Mouse (Mus musculus): ENCODE results near the gene Grid2. TPM values are rescaled to one million over a fixed set of nuclear protein-coding genes. Genes with fewer than 3 reads are reported as not detected.

Grid2 gene
- polyA plus RNA-seq (2016; fragmentation: Nextera tagmentation; extraction: Ambion mirVana) = 5.5 TPM in 2 replicates

DNA sequence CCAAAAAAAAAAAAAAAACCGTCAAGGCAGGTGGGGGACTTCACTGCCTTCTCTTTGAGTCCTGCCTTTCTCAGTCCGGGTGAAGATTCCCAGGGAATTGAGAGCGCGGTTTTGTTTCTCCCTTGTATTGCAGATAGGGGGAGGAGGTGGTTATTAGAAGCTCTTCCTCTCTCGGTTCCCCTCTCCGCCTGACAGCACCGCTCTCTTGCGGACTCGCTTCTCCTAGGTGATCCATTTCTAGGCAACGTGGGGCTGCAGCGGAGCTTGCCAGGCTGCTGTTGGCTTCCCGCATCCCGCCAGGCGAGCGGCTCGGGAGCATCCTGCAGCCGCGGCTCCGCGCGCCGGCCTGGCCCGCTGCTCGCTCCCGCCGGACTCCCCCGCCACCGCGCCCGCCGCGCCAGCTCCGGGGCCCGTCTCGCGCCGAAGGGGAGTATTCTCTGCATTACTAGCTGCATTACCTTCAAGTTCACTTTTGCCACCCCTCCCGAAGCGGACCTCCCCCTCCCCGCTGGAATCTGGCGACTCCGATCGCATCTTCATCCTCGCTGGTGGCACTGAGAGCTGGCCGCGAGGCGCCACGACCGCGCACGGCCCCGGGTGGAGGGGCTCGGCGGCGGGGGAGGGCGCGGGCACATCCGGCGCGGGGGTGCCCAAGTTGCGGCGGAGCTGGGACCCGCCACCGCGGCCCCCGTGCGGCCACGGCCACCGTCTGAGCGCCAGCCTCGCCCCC lies at the start of gene Grid2:
Gene Grid2, plus strand, starts transcription at position 51 of the 730 bp plus-strand sequence.
- Histone ChIP-seq H3K4me3 (peak within 1 kb of the TSS; percentile 78), H3K4me2 (replicated peaks) (peak within 1 kb of the TSS; percentile 88), H3K36me3 (no peaks in the 10 kb centered on the region), H3K9me3 (no peaks in the 10 kb centered on the region), H3K27me3 (peaks cover 8% of the 10 kb centered on the region; the same call in 1 of the 2 replicates), H3K27ac (replicated peaks) (peak within 1 kb of the TSS; percentile 85), H3K9ac (replicated peaks) (peak within 1 kb of the TSS; percentile 73), H3K4me1 (peaks cover 9% of the 10 kb centered on the region; the same call in 1 of the 2 replicates)
- peak; percentile 71 for ATAC-seq (ENCODE audit: low FRiP score, low read depth)
- WGBS = under 1% methylated on average over 71 of the region's 71 CpGs

DNA sequence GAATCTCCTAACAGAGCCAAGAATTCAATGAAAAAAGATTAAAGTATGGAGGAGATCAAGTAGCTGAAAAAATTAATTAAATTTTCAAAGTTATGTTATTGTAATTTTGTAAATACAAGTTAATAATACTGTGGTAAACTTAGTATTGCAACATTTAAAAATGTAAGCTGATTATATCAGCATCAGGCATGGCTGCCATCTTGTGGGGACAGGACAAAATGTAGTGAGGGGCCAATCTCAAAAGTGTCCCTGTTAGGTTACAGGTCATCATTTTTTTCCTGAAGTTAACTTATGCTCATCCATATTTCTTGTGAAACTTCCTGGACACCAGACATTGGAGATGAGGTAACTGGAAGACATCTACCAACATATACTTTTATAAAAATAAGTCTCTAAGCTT lies 4.9 kb upstream of the Grid2 start:
- no peaks in the 10 kb centered on the region for H3K9me3 ChIP-seq
- no peaks in the 10 kb centered on the region for H3K4me1 ChIP-seq
- ATAC-seq (ENCODE audit: low FRiP score, low read depth) = no peak
- no peak overlapping the region for H3K4me3 ChIP-seq
- H3K9ac ChIP-seq (replicated peaks) = no peak overlapping the region
- H3K4me2 ChIP-seq (replicated peaks) = no peak overlapping the region
- peaks cover 8% of the 10 kb centered on the region; the same call in 1 of the 2 replicates for H3K27me3 ChIP-seq
- H3K36me3 ChIP-seq = no peaks in the 10 kb centered on the region
- no peak overlapping the region for H3K27ac ChIP-seq (replicated peaks)

DNA sequence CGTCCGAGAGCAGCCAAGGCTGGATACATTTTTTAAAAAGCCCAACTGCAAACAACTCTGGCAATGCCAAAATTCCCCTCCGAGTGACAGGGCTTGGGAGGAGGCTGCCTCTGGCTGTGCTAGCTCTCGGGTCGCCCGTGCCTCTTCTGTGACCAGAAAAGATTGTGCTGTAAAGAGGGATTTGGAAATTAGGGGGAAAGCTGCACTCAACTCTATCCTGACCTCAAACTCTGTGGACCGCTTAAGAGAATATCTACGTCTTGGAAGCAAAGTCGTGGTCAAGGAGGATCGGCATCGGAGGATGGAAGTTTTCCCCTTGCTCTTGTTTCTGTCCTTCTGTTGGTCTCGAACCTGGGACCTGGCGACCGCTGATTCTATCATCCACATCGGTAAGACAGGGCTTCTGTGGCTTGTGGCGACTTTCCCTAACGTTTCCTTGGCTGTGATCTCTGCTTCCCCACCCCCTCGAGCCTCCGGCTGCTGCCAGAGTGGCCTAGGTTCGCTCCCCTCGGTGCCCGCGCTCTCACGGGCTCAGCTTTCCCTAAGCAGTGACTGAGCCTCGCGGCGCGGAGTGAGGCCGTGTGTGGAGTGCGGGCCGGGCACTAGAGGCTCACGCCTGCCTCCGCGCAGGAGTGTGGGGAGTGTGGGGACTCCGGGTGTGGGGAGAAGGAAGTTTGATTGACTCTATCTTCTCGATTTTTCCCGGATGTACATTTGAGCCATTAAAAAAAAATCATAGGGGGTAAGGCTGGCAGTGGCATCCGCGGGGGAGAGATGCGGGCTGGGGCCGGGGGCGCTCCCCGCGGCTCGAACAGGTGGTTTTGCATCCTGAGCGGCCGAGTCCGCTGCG lies 1.1 kb downstream of the Grid2 start:
- Histone ChIP-seq H3K9ac (replicated peaks) (peak overlapping the region; percentile 73), H3K27ac (replicated peaks) (peak overlapping the region; percentile 85), H3K27me3 (peaks cover 8% of the 10 kb centered on the region; the same call in 1 of the 2 replicates), H3K4me2 (replicated peaks) (peak overlapping the region; percentile 88), H3K4me1 (peaks cover 9% of the 10 kb centered on the region; the same call in 1 of the 2 replicates), H3K4me3 (peak overlapping the region; percentile 78), H3K9me3 (no peaks in the 10 kb centered on the region), H3K36me3 (no peaks in the 10 kb centered on the region)
- ATAC-seq (ENCODE audit: low FRiP score, low read depth) = peak; percentile 65
- WGBS = under 1% methylated on average over 48 of the region's 49 CpGs

DNA sequence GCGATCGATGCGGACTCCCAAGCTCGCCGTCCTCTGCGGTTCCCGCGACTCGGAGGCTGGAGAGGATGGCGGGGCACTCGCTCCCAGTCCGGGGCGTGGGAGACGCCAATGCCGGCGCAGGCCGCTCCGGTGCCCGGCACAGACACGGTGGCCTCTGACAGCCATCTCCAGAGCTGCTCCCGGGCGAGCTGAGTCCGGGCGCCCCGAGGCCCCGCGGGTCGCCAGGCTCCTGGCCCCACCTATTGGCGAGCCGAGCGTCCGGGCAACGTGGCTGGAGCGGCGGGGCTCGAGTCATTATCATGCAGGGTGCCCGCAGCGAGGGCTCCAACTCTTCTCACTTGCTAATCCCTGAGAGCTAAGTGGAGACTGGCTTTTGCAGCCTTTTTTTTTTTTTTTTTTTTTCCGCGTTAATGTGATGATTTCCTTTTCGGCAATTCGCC lies 1.8 kb downstream of the Grid2 start:
- peaks cover 9% of the 10 kb centered on the region; the same call in 1 of the 2 replicates for H3K4me1 ChIP-seq
- peak; percentile 70 for ATAC-seq (ENCODE audit: low FRiP score, low read depth)
- H3K9me3 ChIP-seq = no peaks in the 10 kb centered on the region
- peak overlapping the region; percentile 73 for H3K9ac ChIP-seq (replicated peaks)
- peak overlapping the region; percentile 85 for H3K27ac ChIP-seq (replicated peaks)
- peaks cover 8% of the 10 kb centered on the region; the same call in 1 of the 2 replicates for H3K27me3 ChIP-seq
- peak overlapping the region; percentile 88 for H3K4me2 ChIP-seq (replicated peaks)
- H3K36me3 ChIP-seq = no peaks in the 10 kb centered on the region
- peak overlapping the region; percentile 78 for H3K4me3 ChIP-seq
- under 1% methylated on average over 42 of the region's 42 CpGs for WGBS

DNA sequence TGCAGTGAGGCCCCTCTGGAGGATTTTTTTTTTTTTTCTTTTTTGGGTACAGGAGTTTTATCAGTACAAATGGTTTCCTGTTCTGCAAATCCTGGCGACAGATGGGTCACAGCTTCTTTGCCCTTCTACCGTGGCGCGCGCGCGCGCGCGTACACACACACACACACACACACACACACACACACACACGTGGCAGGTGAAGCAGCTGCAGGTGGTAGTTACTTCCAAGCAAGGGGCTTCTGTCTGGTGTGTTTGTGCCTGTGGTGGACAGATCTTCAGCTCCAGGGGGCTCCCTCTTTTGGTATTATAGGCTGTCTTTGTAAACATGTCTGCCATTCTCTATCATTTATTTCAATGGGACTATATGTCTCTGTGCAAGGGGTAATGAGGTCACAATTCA lies 2.2 kb downstream of the Grid2 start:
- WGBS = 2% methylated on average over 6 of the region's 11 CpGs

DNA sequence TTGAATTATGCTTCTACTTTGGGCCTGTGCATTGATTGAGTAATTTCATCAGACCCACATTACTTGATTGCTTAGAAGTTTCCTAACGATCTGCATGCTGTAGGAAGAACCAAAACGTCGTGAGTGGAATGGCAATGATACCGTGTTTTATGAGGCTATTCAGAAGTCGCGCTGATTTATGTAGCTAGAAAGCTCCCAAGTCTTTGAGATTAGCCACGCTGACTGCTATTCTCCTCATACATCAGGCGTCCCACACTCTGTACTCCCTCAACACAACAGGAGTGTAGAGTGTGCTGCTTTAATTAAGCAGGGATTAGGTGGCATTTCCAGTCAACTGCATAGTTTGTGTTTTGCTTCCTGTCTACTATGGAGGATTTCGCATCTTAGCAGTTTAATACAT lies 4.1 kb downstream of the Grid2 start:
- H3K27me3 ChIP-seq = peaks cover 4% of the 10 kb centered on the region; the same call in 1 of the 2 replicates
- H3K27ac ChIP-seq (replicated peaks) = no peak overlapping the region
- peak; percentile 62 for ATAC-seq (ENCODE audit: low FRiP score, low read depth)
- H3K36me3 ChIP-seq = no peaks in the 10 kb centered on the region
- H3K4me3 ChIP-seq = no peak overlapping the region
- no peak overlapping the region for H3K9ac ChIP-seq (replicated peaks)
- WGBS = 28% methylated on average over 9 of the region's 9 CpGs
- peak overlapping the region; percentile 23; the same call in 1 of the 2 replicates for H3K4me2 ChIP-seq (replicated peaks)
- H3K9me3 ChIP-seq = no peaks in the 10 kb centered on the region
- peaks cover 9% of the 10 kb centered on the region; the same call in 1 of the 2 replicates for H3K4me1 ChIP-seq

More for the DNA sequence above, 2.2 kb downstream of the Grid2 start:
- H3K9ac ChIP-seq (replicated peaks) = peak overlapping the region; percentile 44; the same call in 1 of the 2 replicates
- H3K27ac ChIP-seq (replicated peaks) = peak overlapping the region; percentile 67
- peak overlapping the region; percentile 88 for H3K4me2 ChIP-seq (replicated peaks)
- peaks cover 8% of the 10 kb centered on the region; the same call in 1 of the 2 replicates for H3K27me3 ChIP-seq
- H3K36me3 ChIP-seq = no peaks in the 10 kb centered on the region
- H3K4me1 ChIP-seq = peaks cover 9% of the 10 kb centered on the region; the same call in 1 of the 2 replicates
- no peaks in the 10 kb centered on the region for H3K9me3 ChIP-seq
- peak; percentile 11 for ATAC-seq (ENCODE audit: low FRiP score, low read depth)
- peak overlapping the region; percentile 78 for H3K4me3 ChIP-seq

DNA sequence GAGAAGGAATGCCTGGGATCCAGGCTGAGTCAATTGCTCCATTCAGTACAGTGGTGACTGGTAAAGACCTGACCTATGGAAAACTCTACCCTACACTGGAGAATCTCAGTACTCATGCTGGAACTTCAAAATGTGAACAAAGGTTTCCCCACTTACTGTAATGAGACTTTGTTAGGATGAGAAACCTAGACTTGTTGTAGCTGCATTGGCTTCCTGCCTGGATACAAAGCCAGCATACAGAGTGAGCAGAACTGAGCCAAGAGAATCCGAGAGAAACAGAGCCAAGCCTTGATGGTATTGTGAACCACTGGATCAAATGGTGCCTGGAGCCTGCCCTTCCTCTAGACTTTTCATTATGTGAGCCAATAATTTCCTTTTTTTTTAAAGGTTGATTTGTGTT lies 28.7 kb downstream of the Grid2 start:
- H3K36me3 ChIP-seq = no peaks in the 10 kb centered on the region
- H3K27me3 ChIP-seq = no peaks in the 10 kb centered on the region
- 91% methylated on average over 1 of the region's 1 CpGs for WGBS
- no peak overlapping the region for H3K27ac ChIP-seq (replicated peaks)
- H3K9ac ChIP-seq (replicated peaks) = no peak overlapping the region
- no peak for ATAC-seq (ENCODE audit: low FRiP score, low read depth)
- no peaks in the 10 kb centered on the region for H3K9me3 ChIP-seq
- no peaks in the 10 kb centered on the region for H3K4me1 ChIP-seq
- H3K4me3 ChIP-seq = no peak overlapping the region
- H3K4me2 ChIP-seq (replicated peaks) = no peak overlapping the region

DNA sequence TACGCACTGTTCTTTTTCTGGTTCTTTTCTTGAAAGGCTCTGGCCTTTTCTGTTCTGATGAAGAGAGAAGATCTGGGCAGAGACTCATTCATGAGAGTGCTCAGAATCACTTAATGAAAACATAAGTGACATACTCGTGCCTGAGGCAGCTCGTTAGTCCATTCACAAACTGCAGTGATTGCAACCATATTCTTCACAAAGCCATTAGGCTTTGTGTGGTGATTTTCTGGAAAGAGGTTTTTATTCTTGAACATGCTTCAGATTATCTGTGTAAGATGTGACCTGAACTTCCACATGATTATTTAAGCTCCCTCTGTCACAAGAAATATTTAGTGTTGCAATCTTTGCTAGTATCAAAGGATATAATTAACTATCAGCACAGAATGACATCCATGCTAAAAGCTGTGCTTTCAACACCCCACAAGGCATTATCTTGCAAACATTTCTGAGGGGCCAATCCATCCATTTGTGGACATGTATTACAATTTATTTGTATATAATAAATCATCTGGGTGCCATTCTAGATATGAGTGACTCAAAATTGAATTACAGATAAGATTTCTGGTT lies 86.8 kb downstream of the Grid2 start:
- 82% methylated on average over 3 of the region's 3 CpGs for WGBS
- no peak for ATAC-seq (ENCODE audit: low FRiP score, low read depth)
- no peaks in the 10 kb centered on the region for H3K9me3 ChIP-seq

DNA sequence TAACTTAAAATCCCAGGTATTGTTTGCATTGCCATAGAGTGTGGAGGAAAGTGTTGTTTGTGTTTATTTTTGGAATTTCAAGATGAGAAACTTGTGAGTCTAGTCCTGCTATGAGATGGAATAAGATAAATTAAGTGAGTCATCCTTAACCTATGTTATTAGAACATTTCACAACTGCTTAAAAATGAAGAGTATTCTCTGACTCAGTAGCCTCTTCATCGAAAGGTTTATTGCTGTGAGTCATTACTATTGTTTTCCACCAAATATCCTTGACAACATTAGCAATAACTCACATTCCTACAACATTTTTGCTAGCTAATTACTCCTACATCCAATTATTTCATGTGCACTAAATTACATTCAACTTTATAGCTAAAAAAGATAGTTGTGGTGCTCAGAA lies 91.3 kb downstream of the Grid2 start:
- no peaks in the 10 kb centered on the region for H3K27me3 ChIP-seq
- no peaks in the 10 kb centered on the region for H3K9me3 ChIP-seq
- 89% methylated on average over 1 of the region's 1 CpGs for WGBS
- H3K4me2 ChIP-seq (replicated peaks) = no peak overlapping the region
- H3K27ac ChIP-seq (replicated peaks) = no peak overlapping the region
- no peaks in the 10 kb centered on the region for H3K36me3 ChIP-seq
- no peak overlapping the region for H3K4me3 ChIP-seq
- no peaks in the 10 kb centered on the region for H3K4me1 ChIP-seq
- no peak overlapping the region for H3K9ac ChIP-seq (replicated peaks)
- ATAC-seq (ENCODE audit: low FRiP score, low read depth) = no peak

More for the DNA sequence above, 86.8 kb downstream of the Grid2 start:
- Histone ChIP-seq H3K4me1 (no peaks in the 10 kb centered on the region), H3K4me3 (no peak overlapping the region), H3K27me3 (no peaks in the 10 kb centered on the region), H3K4me2 (replicated peaks) (no peak overlapping the region), H3K36me3 (no peaks in the 10 kb centered on the region), H3K27ac (replicated peaks) (no peak overlapping the region), H3K9ac (replicated peaks) (no peak overlapping the region)

DNA sequence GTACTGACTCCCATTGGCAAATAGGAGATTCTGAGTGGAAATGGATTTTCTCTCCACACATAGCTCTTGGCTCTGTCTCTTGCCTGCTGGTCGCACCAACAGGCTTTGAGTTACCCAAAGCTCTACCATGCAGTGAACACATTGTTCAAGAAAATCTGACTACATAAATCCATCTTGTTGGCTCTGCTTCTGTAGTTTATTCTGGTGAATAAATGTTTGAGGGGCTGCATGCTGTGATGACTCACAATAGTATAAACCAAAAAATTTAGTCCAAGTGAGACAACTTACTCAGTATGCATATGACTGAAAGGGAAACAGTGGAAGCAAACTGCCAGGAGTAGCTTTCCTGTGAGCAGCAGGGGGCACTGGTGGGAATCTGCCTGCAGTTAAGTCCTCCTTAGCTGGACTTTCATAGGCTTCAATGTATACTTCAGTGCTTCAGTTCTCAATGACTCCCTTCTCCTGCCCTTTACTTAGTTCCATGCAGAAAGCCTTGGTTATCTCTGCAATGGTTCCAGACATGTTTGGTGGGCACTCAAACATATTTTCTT lies 125.5 kb downstream of the Grid2 start:
- Histone ChIP-seq H3K9me3 (no peaks in the 10 kb centered on the region), H3K9ac (replicated peaks) (no peak overlapping the region), H3K27ac (replicated peaks) (no peak overlapping the region), H3K4me2 (replicated peaks) (no peak overlapping the region), H3K36me3 (no peaks in the 10 kb centered on the region), H3K4me3 (no peak overlapping the region), H3K4me1 (no peaks in the 10 kb centered on the region), H3K27me3 (no peaks in the 10 kb centered on the region)
- WGBS = 73% methylated on average over 1 of the region's 1 CpGs
- ATAC-seq (ENCODE audit: low FRiP score, low read depth) = no peak

DNA sequence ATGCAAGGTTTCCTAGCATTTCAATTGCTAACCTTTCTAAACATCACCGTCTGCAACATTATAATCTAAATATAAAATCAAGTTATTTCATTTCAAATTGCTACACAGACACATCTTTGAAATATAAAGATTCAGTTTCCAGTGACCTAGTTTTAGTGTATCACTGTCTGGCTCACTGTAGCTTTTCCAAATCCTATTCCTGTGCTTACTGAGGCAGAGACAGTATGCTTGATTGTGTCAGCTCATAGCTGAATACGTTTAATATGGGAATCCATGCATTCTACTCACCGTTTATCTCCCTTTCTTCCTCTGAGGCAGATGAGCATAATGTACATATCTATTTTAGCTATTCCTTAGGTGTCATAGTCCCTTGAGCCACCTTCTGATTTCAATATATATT lies 146.0 kb downstream of the Grid2 start:
- Histone ChIP-seq H3K27me3 (no peaks in the 10 kb centered on the region), H3K9me3 (no peaks in the 10 kb centered on the region), H3K4me3 (no peak overlapping the region), H3K9ac (replicated peaks) (no peak overlapping the region), H3K36me3 (no peaks in the 10 kb centered on the region), H3K4me1 (no peaks in the 10 kb centered on the region), H3K4me2 (replicated peaks) (no peak overlapping the region), H3K27ac (replicated peaks) (no peak overlapping the region)
- no peak for ATAC-seq (ENCODE audit: low FRiP score, low read depth)
- 78% methylated on average over 3 of the region's 3 CpGs for WGBS
